In genomic region chr7:140821305-140821652, GRCm38 (mm10) we compare ENCODE assay signal across 8 mouse cellular contexts. TPM values are rescaled to one million over a fixed set of nuclear protein-coding genes. Genes with fewer than 3 reads are reported as not detected.
DNase-seq lines count a peak whose midpoint lies in the region; ATAC-seq lines count a peak whose summit lies in the region.

No protein-coding gene starts in this region.

- H3K27me3 ChIP-seq in heart, embryonic 15.5 days = no peaks in the 10 kb centered on the region
- 0 out of 2 replicates have a peak, but pooled peaks cover 2% of the 10 kb centered on the region for H3K27me3 ChIP-seq in hindbrain, embryonic 13.5 days
- no peaks in the 10 kb centered on the region for H3K27me3 ChIP-seq in midbrain, embryonic 13.5 days

- peaks cover 9% of the 10 kb centered on the region; the same call in 1 of the 2 replicates for H3K4me1 ChIP-seq in heart, embryonic 15.5 days (replicated peaks)
- peaks cover 24% of the 10 kb centered on the region for H3K4me1 ChIP-seq in hindbrain, embryonic 13.5 days (replicated peaks)
- peaks cover 20% of the 10 kb centered on the region; the same call in 1 of the 2 replicates for H3K4me1 ChIP-seq in midbrain, embryonic 13.5 days (replicated peaks)

- no peaks in the 10 kb centered on the region for H3K36me3 ChIP-seq in heart, embryonic 15.5 days
- H3K36me3 ChIP-seq in hindbrain, embryonic 13.5 days = peaks cover 10% of the 10 kb centered on the region
- H3K36me3 ChIP-seq in midbrain, embryonic 13.5 days = 0 out of 2 replicates have a peak, but pooled peaks cover 9% of the 10 kb centered on the region

- peak overlapping the region; percentile 54 for H3K4me3 ChIP-seq in heart, embryonic 15.5 days
- peak overlapping the region; percentile 58 for H3K4me3 ChIP-seq in hindbrain, embryonic 13.5 days
- peak overlapping the region; percentile 66 for H3K4me3 ChIP-seq in midbrain, embryonic 13.5 days (replicated peaks)

- ATAC-seq in heart, embryonic 15.5 days (replicated peaks; ENCODE audit: insufficient number of reproducible peaks, insufficient read depth, low FRiP score, low read depth) = no peak
- ATAC-seq in hindbrain, embryonic 13.5 days (ENCODE audit: low FRiP score) = peak; percentile 36; the same call in 1 of the 2 replicates
- peak; percentile 71 for ATAC-seq in midbrain, embryonic 13.5 days

- H3K4me2 ChIP-seq in heart, embryonic 15.5 days = peak overlapping the region; percentile 85
- peak overlapping the region; percentile 60 for H3K4me2 ChIP-seq in hindbrain, embryonic 13.5 days
- H3K4me2 ChIP-seq in midbrain, embryonic 13.5 days (replicated peaks) = peak overlapping the region; percentile 70

- WGBS in heart, embryonic 15.5 days = 45% methylated on average over 5 of the region's 5 CpGs
- 41% methylated on average over 5 of the region's 5 CpGs for WGBS in hindbrain, embryonic 13.5 days
- 46% methylated on average over 5 of the region's 5 CpGs for WGBS in midbrain, embryonic 13.5 days

- no peak for DNase-seq in heart, adult 8-10 months (ENCODE audit: low spot score)
- DNase-seq in cerebellum, adult 8-10 months = peak; percentile 37
- no peak for DNase-seq in yolk sac, embryonic 10.5 days (ENCODE audit: low spot score)
- no peak for DNase-seq in right cerebral cortex, postnatal 14 days
- no peak for DNase-seq in kidney, postnatal 14 days

- H3K27ac ChIP-seq in heart, embryonic 15.5 days = no peak overlapping the region
- H3K27ac ChIP-seq in hindbrain, embryonic 13.5 days = peak overlapping the region; percentile 93
- peak overlapping the region; percentile 90 for H3K27ac ChIP-seq in midbrain, embryonic 13.5 days

- H3K9ac ChIP-seq in heart, embryonic 15.5 days = no peak overlapping the region
- H3K9ac ChIP-seq in hindbrain, embryonic 13.5 days = peak overlapping the region; percentile 80
- peak overlapping the region; percentile 82 for H3K9ac ChIP-seq in midbrain, embryonic 13.5 days (replicated peaks)

- no peaks in the 10 kb centered on the region for H3K9me3 ChIP-seq in heart, embryonic 15.5 days (replicated peaks)
- H3K9me3 ChIP-seq in hindbrain, embryonic 13.5 days = no peaks in the 10 kb centered on the region
- H3K9me3 ChIP-seq in midbrain, embryonic 13.5 days = no peaks in the 10 kb centered on the region

RNA-seq across cellular contexts. Expression of gene Zfp941, which starts 0.7 kb away (rescaled TPM):
- polyA plus RNA-seq in heart, embryonic 15.5 days (2015; fragmentation: Nextera tagmentation; extraction: Ambion mirVana) = 0.78 and 0.95 TPM in 2 replicates
- under 1 TPM; 0.06 to 0.53 (median 0.30) TPM for total RNA-seq in heart, adult 8-10 months (2022)
- 24.1 and 26.6 TPM in 2 replicates for polyA plus RNA-seq in hindbrain, embryonic 13.5 days (2015; fragmentation: Nextera tagmentation; extraction: Ambion mirVana)
- 20.4 and 24.4 TPM in 2 replicates for polyA plus RNA-seq in midbrain, embryonic 13.5 days (2015; fragmentation: Nextera tagmentation; extraction: Ambion mirVana)

RNA-seq across cellular contexts. Expression of gene Urah, which starts 13.5 kb away (rescaled TPM):
- polyA plus RNA-seq in heart, embryonic 15.5 days (2015; fragmentation: Nextera tagmentation; extraction: Ambion mirVana) = 0.68 and 1.4 TPM in 2 replicates
- 1 to 10 TPM in 2 of 4 experiments, under 1 TPM in 2; 0.79 to 3.2 (median 1.4) TPM for total RNA-seq in heart, adult 8-10 months (2022)
- polyA plus RNA-seq in hindbrain, embryonic 13.5 days (2015; fragmentation: Nextera tagmentation; extraction: Ambion mirVana) = not detected in 2 replicates
- not detected in 2 replicates for polyA plus RNA-seq in midbrain, embryonic 13.5 days (2015; fragmentation: Nextera tagmentation; extraction: Ambion mirVana)

RNA-seq across cellular contexts. Expression of gene Scgb1c1, which starts 24.1 kb away (rescaled TPM):
- polyA plus RNA-seq in heart, embryonic 15.5 days (2015; fragmentation: Nextera tagmentation; extraction: Ambion mirVana) = 0.36 TPM in 1 of 2 replicates, not detected in the other
- 10 to 100 TPM; 26.3 to 49.2 (median 37.1) TPM for total RNA-seq in heart, adult 8-10 months (2022)
- polyA plus RNA-seq in hindbrain, embryonic 13.5 days (2015; fragmentation: Nextera tagmentation; extraction: Ambion mirVana) = not detected in 2 replicates
- polyA plus RNA-seq in midbrain, embryonic 13.5 days (2015; fragmentation: Nextera tagmentation; extraction: Ambion mirVana) = not detected in 2 replicates

RNA-seq across cellular contexts. Expression of gene Odf3, which starts 26.3 kb away (rescaled TPM):
- polyA plus RNA-seq in heart, embryonic 15.5 days (2015; fragmentation: Nextera tagmentation; extraction: Ambion mirVana) = not detected in 2 replicates
- total RNA-seq in heart, adult 8-10 months (2022) = not detected
- not detected in 2 replicates for polyA plus RNA-seq in hindbrain, embryonic 13.5 days (2015; fragmentation: Nextera tagmentation; extraction: Ambion mirVana)
- polyA plus RNA-seq in midbrain, embryonic 13.5 days (2015; fragmentation: Nextera tagmentation; extraction: Ambion mirVana) = 0.13 TPM in 1 of 2 replicates, not detected in the other

RNA-seq across cellular contexts. Expression of gene Syce1, which starts 33.6 kb away (rescaled TPM):
- 0.13 and 0.21 TPM in 2 replicates for polyA plus RNA-seq in heart, embryonic 15.5 days (2015; fragmentation: Nextera tagmentation; extraction: Ambion mirVana)
- total RNA-seq in heart, adult 8-10 months (2022) = under 1 TPM in 1 of 4 experiments, not detected in 3; 0.28 TPM
- 0.26 and 0.57 TPM in 2 replicates for polyA plus RNA-seq in hindbrain, embryonic 13.5 days (2015; fragmentation: Nextera tagmentation; extraction: Ambion mirVana)
- polyA plus RNA-seq in midbrain, embryonic 13.5 days (2015; fragmentation: Nextera tagmentation; extraction: Ambion mirVana) = 0.22 and 0.24 TPM in 2 replicates

Comparison
In these comparisons a context has a peak if more than half of its experiments do, and no peak if none do; other contexts are left out.
1. RNA of gene Zfp941, which starts 0.7 kb away (polyA plus RNA-seq): 24.1 to 26.6 TPM in hindbrain, embryonic 13.5 days and 20.4 to 24.4 TPM in midbrain, embryonic 13.5 days; 0.78 to 0.95 TPM in heart, embryonic 15.5 days; every median in the first group is over 10 times any median in the second.
2. Peak in every context shown above with its lines, with median percentiles within 50 percentile points of each other: H3K4me2 ChIP-seq and H3K4me3 ChIP-seq.